Mouse (Mus musculus) cerebellum, adult 8-10 months (tissue): Measurements from ENCODE around the gene Zfp697.
"Not testable (repeated sequence)": the region's sequence is repeated elsewhere in the genome, so short reads cannot be mapped to it uniquely, and the experiment has no call there.

Experiments
- DNase-seq: peaks from one replicate; pipeline ENCODE4 v3.0.0; 2022

Gene Zfp697

DNA sequence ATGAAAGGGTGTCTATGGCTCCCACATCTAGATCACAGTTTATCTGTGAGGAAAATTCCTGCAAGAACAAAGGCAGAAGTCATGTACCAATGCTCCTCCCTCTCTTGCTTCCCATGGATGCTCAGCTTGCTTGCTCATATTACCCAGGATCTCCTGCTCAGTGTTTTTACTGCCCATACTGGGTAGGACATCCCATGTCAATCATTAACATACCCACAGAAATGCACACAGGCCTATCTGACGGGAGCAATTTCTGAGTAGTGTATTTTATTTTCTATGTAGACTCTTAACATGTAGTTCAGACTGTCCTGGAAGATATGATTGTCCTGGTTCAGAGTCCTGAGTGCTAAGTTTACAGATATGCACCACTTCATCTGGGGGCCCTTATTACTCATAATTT lies 142.3 kb downstream of the Zfp697 start:
- DNase-seq = not testable (repeated sequence)

DNA sequence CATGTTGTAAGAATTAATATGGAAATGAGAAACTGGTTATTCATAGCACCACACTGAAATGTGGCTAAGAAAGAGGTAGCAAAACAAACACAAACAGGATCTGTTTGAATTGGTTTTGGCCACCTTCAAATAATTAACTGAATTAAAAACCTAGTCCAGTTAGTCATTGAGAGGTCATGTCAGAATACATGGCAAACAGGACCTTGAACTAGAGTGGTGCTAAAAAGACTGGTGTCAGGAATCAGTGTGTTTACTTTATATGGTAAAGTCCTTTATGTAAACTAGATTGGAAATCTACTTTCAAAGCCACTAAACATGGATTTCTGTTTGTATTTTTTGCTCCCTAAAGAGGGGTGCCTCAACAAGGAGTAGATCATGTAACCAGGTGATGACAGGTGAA lies 142.7 kb downstream of the Zfp697 start:
- DNase-seq = not testable (repeated sequence)

DNA sequence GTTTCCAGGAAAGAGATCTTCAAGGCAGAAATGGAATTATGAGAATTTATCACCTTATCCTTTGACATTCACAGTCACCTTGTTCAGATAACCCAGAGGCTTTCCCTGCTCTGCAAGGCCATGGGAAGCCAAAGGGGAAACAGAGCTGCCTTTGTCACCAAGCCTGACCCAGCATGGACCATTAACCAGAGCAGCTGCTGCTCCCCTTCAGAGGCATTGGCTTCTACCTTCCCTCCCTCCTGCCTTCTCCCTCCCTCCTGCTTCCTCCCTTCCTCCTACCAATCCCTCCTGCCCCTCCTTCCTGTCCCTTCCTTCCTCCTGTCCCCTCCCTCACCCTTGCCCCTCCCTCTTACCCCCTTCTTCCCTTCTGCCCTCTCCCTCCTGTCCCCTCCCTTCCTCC lies 165.4 kb downstream of the Zfp697 start:
- DNase-seq = not testable (repeated sequence)

DNA sequence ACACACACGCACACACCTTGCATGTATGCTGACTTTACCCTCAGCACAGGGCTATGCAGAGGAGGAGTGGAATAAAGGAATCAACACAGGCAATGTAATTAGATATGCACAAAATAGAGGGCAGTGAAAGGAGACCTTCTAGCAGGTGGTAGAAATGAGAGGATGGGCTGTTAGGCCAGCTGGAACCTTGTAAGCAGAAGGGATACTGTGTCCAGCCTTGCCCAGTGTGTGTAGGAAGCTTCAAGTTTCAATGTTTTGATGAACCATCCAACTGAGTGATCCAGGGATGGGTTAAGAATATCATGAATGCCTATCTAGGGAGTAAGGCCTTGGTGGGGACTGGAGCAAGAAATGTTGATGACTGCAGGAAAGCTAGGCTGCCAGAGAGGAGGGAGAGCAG lies 166.2 kb downstream of the Zfp697 start:
- DNase-seq = not testable (repeated sequence)

DNA sequence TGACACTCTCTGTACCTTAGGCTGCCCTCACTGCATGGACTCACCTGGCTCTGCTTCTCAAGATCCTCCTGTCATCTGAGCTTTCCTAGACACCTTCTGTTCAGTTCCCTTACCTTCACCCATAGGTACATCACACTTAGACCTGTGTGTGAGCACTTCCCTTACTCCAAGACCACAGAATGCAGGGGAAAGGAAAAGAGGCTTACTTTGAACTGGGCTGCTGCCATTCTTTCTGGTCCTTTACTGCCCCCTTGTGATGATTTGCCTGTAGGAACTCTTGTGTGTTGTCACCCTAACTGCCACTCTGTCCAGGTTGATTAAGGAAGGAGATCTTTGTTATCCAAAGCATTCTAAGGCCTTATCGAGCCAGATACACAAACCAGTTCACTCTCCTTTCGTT lies 168.0 kb downstream of the Zfp697 start:
- DNase-seq = not testable (repeated sequence)

DNA sequence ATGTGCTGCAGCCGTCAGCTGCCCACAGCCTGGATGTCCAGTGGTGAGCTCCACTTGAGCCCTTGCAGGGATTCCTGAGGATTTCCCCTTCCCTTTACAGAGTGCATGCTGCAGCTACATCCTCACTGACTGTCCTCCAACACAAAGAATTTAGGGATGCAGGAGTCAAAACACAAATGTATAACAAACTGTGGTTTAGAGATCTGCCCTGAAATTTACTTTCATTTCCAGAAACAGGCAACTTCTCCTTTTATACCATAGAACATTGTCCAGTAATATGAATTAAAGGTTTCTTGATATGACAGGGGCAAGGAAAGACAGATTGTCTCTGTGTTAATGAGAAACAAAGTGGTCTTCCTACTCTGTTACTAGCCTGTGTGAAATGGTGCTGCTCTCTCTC lies 168.6 kb downstream of the Zfp697 start:
- not testable (repeated sequence) for DNase-seq

DNA sequence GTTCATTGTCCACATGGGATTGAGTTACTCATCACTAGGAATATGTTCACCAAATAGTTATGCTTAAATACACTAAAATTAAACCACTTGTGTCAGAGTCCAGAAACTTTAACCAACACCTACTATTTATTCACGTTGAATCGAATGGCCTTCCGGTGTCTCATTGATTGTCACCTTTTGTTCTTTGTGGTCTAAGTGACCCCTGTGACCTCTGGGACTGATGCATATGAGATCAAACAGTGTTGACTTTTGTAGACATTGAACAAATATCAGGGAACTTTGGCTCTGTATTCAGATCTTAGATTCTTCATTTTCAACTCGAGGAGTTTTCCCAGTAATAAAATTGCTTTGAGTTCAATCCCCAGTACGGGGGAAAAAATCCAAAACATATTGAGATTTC lies 178.4 kb downstream of the Zfp697 start:
- not testable (repeated sequence) for DNase-seq

DNA sequence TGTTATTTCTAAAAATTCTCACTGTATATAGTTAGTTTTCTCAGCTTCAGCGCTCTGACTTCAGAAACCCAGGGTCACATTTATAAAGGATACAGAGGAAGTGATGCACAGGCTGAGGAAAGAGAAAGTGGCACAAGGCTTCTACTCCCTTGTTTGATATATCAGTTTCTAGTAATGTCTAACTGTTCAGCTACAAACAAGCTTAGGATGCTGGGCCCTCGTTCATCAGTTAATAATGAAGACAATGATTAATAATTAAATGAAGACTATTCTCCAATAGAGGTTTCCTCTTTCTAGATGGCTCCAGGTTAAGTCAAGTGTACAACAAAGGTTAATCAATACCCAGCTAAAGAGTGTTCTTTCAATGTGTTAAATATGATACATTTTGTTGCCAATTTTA lies 181.6 kb downstream of the Zfp697 start:
- DNase-seq = not testable (repeated sequence)

DNA sequence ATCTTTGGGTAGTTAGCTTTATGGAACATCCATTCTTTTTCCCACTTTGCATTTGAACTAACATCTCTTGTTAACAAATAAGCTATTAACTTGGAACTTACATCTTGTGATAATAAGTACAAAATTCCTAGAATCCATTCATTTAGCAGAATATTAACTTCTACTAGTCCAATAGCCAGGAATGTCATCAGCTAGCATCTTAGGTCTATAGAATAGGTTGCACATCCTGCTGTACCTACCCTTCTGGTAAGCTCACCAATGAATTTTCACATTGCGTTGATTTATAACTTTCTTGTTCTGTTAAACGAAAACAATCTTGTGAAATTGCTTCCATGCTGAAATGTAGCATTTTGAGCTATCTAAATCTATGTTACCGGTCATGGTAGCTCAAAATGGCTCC lies 182.6 kb downstream of the Zfp697 start:
- not testable (repeated sequence) for DNase-seq

DNA sequence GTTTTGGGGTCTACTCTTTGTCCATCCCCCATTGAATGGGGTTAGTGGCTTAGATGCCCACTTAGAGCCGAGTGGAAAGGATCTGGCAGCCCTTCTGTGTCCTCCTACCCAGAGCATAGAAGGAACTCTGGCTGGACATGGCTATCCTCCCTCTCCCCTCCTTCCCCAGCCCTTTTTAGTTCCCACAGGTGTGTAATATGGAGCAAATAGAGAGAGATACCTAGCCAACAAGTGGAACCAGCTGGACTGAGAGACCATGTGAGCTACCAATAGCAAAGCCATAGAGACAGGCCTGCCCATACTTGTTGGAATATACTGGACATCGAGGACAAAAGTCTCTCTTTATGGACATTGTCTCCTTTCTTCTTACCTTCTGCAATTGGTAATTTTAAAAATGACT lies 185.5 kb downstream of the Zfp697 start:
- not testable (repeated sequence) for DNase-seq

DNA sequence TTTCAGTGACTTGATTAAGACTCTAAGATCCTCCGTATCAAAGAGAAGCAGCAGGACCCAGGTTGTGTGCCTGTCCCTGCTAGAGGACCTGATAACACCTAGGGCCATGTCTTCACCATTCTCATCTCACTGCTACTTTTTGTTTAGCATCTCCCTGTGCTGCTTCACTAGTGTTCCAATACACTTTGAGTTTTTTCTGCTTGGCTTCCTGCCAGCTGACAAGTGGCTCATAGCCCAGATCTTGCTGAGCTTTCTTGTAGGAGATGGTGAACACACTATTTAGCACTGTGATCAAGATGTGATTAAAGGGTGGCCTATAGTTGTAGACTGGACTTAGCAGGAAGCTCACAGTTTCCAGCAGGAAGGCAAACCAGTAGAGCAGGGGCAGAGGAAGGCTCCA lies 198.8 kb downstream of the Zfp697 start:
- peak; percentile 2 for DNase-seq

DNA sequence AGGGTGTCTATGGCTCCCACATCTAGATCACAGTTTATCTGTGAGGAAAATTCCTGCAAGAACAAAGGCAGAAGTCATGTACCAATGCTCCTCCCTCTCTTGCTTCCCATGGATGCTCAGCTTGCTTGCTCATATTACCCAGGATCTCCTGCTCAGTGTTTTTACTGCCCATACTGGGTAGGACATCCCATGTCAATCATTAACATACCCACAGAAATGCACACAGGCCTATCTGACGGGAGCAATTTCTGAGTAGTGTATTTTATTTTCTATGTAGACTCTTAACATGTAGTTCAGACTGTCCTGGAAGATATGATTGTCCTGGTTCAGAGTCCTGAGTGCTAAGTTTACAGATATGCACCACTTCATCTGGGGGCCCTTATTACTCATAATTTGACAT lies 199.9 kb downstream of the Zfp697 start:
- not testable (repeated sequence) for DNase-seq

DNA sequence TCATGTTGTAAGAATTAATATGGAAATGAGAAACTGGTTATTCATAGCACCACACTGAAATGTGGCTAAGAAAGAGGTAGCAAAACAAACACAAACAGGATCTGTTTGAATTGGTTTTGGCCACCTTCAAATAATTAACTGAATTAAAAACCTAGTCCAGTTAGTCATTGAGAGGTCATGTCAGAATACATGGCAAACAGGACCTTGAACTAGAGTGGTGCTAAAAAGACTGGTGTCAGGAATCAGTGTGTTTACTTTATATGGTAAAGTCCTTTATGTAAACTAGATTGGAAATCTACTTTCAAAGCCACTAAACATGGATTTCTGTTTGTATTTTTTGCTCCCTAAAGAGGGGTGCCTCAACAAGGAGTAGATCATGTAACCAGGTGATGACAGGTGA lies 200.4 kb downstream of the Zfp697 start:
- DNase-seq = not testable (repeated sequence)

DNA sequence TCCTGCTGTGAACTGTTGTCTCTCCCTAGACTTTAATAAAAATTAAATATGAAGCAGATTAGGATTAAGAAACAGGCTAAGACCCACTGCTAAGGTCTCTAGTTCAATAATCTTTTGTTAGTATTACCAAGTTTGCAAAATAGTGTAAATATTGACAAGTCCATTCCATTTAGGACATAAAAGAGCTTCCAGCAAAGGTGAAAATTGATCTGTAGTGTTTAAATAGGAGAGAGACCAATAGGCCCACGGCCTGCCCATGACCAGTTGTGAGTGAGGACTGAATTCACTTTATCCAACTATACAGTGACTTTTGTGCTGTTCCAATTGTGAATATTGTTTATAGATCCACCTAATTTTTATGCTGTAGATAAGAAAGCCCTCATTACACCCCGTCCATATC lies 205.5 kb downstream of the Zfp697 start:
- DNase-seq = no peak

DNA sequence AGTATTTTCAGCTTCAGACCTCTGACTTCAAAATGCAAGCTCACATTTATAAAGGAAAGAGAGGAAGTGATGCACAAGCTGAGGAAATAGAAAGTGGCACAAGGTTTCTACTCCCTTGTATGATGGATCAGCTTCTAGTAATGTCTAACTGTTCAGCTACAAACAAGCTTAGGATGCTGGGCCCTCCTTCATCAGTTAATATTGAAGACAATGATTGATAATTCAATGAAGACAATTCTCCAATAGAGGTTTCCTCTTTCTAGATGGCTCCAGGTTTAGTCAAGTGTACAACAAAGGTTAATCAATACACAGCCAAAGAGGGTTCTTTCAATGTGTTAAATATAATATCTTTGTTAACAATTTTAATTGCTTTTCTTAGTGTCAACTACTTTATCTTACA lies 206.4 kb downstream of the Zfp697 start, which contains the start of gene Gm10681:
Gene Gm10681, minus strand, starts transcription at position 101 of the 400 bp plus-strand sequence.
- DNase-seq = no peak

DNA sequence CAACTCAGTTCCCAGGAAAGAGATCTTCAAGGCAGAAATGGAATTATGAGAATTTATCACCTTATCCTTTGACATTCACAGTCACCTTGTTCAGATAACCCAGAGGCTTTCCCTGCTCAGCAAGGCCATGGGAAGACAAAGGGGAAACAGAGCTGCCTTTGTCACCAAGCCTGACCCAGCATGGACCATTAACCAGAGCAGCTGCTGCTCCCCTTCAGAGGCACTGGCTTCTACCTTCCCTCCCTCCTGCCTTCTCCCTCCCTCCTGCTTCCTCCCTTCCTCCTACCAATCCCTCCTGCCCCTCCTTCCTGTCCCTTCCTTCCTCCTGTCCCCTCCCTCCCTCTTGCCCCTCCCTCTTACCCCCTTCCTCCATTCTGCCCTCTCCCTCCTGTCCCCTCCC lies 231.3 kb downstream of the Zfp697 start:
- not testable (repeated sequence) for DNase-seq

DNA sequence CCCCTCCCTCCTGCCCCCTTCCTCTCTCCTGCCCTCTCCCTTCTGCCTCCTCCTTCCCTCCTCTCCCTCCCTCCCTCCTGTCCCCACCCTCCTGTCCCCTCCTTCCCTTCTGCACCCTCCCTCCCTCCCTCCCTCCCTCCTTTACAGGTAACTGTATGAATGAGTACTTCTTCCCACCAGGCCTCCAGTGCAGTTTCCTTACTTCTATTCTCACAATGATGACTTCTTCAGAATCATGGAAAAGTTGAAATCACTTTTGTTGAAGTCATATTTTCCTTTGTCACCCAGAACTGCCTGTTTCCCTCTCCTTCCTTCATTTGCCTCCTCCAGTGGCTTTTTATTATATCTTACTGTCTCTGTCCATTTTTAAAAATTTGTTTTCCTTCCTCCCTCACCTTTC lies 231.7 kb downstream of the Zfp697 start:
- no peak for DNase-seq

DNA sequence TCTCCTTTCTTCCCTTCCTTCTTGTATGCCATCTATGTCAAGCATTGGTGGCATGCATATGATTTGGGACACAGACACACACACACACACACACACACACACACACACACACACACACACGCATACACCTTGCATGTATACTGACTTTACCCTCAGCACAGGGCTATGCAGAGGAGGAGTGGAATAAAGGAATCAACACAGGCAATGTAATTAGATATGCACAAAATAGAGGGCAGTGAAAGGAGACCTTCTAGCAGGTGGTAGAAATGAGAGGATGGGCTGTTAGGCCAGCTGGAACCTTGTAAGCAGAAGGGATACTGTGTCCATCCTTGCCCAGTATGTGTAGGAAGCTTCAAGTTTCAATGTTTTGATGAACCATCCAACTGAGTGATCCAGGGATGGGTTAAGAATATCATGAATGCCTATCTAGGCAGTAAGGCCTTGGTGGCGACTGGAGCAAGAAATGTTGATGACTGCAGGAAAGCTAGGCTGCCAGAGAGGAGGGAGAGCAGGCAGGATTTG lies 232.2 kb downstream of the Zfp697 start:
- not testable (repeated sequence) for DNase-seq

DNA sequence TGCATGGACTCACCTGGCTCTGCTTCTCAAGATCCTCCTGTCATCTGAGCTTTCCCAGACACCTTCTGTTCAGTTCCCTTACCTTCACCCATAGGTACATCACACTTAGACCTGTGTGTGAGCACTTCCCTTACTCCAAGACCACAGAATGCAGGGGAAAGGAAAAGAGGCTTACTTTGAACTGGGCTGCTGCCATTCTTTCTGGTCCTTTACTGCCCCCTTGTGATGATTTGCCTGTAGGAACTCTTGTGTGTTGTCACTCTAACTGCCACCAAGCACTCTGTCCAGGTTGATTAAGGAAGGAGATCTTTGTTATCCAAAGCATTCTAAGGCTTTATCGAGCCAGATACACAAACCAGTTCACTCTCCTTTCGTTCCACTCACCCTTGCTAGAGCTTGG lies 234.0 kb downstream of the Zfp697 start:
- DNase-seq = not testable (repeated sequence)

DNA sequence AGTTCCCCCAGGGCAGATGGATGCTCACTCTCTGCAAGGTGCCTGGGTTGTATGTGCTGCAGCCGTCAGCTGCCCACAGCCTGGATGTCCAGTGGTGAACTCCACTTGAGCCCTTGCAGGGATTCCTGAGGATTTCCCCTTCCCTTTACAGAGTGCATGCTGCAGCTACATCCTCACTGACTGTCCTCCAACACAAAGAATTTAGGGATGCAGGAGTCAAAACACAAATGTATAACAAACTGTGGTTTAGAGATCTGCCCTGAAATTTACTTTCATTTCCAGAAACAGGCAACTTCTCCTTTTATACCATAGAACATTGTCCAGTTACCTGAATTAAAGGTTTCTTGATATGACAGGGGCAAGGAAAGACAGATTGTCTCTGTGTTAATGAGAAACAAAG lies 234.5 kb downstream of the Zfp697 start:
- not testable (repeated sequence) for DNase-seq

DNA sequence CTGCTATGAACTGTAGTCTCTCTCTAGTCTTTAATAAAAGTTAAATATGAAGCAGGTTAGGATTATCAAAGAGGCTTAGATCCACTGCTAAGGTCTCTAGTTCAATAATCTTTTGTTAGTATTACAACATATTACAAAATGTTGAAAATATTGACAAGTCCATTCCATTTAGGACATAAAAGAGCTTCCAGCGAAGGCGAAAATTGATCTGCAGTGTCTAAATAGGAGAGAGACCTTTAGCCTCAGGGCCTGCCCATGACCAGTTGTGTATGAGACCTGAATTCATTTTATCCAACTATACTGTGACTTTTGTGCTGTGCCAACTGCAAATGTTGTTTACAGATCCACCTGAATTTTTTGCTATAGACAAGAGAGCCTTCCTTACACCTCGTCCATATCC lies 247.4 kb downstream of the Zfp697 start:
- no peak for DNase-seq

DNA sequence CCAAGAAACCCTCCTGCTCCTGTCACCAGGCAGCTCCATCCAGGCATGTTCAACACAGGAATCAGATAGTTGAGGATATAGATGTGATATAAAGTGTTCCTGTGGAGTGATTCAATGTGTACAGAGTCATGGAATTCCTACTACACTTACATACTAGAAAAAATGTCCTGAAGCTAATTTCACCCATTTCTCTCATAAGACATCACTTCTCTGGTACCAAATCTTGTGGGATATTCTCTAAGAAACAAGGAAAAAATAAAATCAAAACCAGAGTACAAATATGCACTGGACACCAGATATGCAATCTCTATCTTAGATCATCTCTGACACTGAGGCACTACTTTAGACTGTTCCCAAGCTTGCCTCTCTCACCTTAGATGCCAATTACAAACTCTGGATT lies 247.9 kb downstream of the Zfp697 start, which contains the start of gene Hsd3b5:
Gene Hsd3b5, minus strand, starts transcription at position 101 of the 400 bp plus-strand sequence.
- no peak for DNase-seq

DNA sequence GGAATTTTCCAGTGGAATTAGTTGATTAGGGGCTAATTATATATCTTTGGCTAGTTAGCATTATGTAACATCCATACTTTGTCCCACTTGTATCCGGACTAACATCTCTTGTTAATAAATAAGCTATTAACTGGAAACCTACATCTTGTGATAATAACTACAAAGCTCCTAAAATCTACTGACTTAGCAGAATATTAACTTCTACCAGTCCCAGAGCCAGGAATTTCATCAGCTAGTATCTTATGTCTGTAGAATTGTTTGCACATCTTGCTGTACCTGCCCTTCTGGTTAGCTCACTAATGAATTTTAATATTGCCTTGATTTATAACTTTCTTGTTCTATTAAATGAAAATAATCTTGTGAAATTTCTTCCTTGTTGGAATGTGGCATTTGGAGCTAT lies 252.9 kb downstream of the Zfp697 start:
- no peak for DNase-seq

DNA sequence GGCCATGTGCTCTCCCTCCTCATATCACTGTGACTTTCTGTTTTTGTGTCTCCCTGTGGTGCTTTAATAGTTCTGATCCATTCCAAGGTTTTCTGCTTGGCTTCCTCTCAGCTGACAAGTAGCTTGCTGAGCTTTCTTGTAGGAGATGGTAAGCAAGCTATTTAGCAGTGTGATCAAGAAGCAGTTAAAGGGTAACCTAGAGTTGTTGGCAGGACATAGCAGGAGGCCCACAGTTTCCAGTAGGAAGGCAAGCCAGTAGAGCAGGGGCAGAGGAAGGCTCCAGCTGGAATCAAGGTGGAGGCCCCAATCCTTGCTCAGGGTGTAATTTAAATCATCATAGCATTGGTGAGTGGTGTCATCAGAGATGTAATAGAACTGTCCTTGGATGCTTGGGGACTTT lies 298.5 kb downstream of the Zfp697 start:
- no peak for DNase-seq

DNA sequence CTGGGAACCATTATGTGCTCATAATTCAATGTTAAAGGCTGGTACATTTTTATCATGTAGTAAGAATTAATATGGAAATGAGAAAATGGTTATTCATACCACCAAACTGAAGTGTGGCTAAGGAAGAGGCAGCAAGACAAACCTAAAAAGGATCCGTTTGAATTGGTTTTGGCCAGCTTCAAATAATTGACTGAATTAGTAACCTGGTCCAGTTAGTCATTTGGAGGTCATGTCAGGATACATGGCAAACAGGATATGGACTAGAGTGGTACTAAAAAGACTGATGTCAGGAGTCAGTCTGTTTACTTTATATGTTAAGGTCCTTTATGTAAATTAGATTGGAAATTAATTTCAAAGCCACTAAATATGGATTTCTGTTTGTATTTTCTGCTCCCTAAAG lies 300.1 kb downstream of the Zfp697 start:
- DNase-seq = no peak
